Mouse (Mus musculus) heart, adult 2 months (tissue): ENCODE data around the gene Taar1. TPM values are rescaled to one million over a fixed set of nuclear protein-coding genes. Genes with fewer than 3 reads are reported as not detected.

Experiments used
- DNase-seq, 2 experiments: peaks; one replicate each; pipeline ENCODE4 v3.0.0; 2021
- H3K27ac ChIP-seq: fragments of 200-600 bp; 2 replicates; pipeline ENCODE4 v1.8.1; 2022
- H3K27me3 ChIP-seq: fragments of 200-500 bp; 2 replicates; pipeline ENCODE4 v1.6.1; 2012; ENCODE audit warnings: mild to moderate bottlenecking, low read length, inconsistent platforms, mixed read lengths; ENCODE audit not compliant: control insufficient read depth, insufficient read depth
- H3K36me3 ChIP-seq: fragments of 200-500 bp; 2 replicates; pipeline ENCODE4 v1.6.1; 2012; ENCODE audit warnings: low read length, inconsistent platforms; ENCODE audit not compliant: control insufficient read depth, insufficient read depth
- H3K4me1 ChIP-seq: fragments of 200-500 bp; 2 replicates; pipeline ENCODE4 v1.6.1; 2011; ENCODE audit warnings: low read length; ENCODE audit not compliant: control insufficient read depth, insufficient read depth
- H3K4me3 ChIP-seq: fragments of 200-600 bp; 2 replicates; pipeline ENCODE4 v1.8.1; 2022
- H3K79me2 ChIP-seq: fragments of 200-500 bp; replicated peaks from 2 replicates; pipeline ENCODE4 v1.6.1; 2012; ENCODE audit warnings: mild to moderate bottlenecking, inconsistent platforms, low read length, moderate library complexity, mixed read lengths; ENCODE audit not compliant: control insufficient read depth, insufficient read depth
- H3K9ac ChIP-seq: fragments of 200-500 bp; 2 replicates; pipeline ENCODE4 v1.6.1; 2012; ENCODE audit warnings: low read depth, mild to moderate bottlenecking, control low read depth, inconsistent platforms, low read length, mixed read lengths
- CTCF ChIP-seq: fragments of 200-600 bp; IDR thresholded peaks from 2 replicates; pipeline ENCODE4 v1.8.1; 2022; ENCODE audit warnings: antibody characterized with exemption, mild to moderate bottlenecking, moderate library complexity
- EP300 ChIP-seq: fragments of 200-500 bp; IDR thresholded peaks from 2 replicates; pipeline ENCODE4 v1.6.1; 2011; ENCODE audit warnings: low read depth, low read length, control low read depth; ENCODE audit not compliant: insufficient read depth
- POLR2A ChIP-seq: fragments of 200-500 bp; IDR thresholded peaks from 2 replicates; pipeline ENCODE4 v1.6.1; 2011; ENCODE audit warnings: mild to moderate bottlenecking, low read depth, low read length, control low read depth; ENCODE audit not compliant: insufficient read depth
- WGBS: fragments of 180-500 bp; shearing (Covaris S2); methylation state at CpG from one replicate; pipeline ENCODE4 v1.1.7; 2018; 5-methylcytosine and 5-hydroxymethylcytosine counted together
- intact Hi-C: fragments of 180-260 bp; cut with DNase I; formaldehyde crosslinking; loops from one replicate; pipeline ENCODE4 v1.15.1; 2025
- long read RNA-seq: library from polyadenylated mRNA; stranded (forward); transcript quantifications from one replicate; pipeline ENCODE4 v2.0.0, GENCODE M21; 2021
- polyA plus RNA-seq: library from polyadenylated mRNA; depleted of rRNA; stranded (reverse); fragments of >200 nt; gene quantifications from 2 replicates; pipeline ENCODE4 v1.2.3, GENCODE M21; 2012; rRNA removed
- total RNA-seq, 2 experiments: library from RNA; stranded (reverse); gene quantifications; 2 replicates each; pipeline ENCODE4 v1.2.3; 2021

Gene Taar1
- not detected for total RNA-seq
- polyA plus RNA-seq, result not detected in 2 replicates
- long read RNA-seq, result 0 reads

DNA sequence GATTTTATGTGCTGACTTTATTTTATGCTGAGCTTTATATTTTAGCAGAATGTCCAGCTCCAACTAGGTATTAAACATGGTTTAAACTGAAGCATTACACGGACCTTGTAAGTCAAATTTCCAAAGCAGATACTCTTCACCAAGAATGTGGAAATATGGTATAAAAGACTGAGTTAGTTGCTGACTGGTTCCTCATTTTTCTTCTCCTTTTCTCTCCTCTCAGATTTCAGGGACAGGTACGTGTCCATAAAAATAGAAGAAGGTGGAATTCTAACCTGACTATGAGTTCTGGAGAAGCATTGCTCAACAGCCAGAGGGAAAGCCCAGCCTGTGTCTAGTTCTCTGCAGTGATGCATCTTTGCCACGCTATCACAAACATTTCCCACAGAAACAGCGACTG, at the start of gene Taar1:
Gene Taar1 (plus strand): TSS at position 301 of the 400 bp plus-strand sequence.
- intact Hi-C loops, result no loop called here
- TF ChIP-seq CTCF, result no peak
- H3K36me3 ChIP-seq, result no peaks in the 10 kb centered on the region
- no peaks in the 10 kb centered on the region for H3K79me2 ChIP-seq
- no peak within 1 kb of the TSS for H3K9ac ChIP-seq
- H3K27me3 ChIP-seq, result no peaks in the 10 kb centered on the region
- H3K27ac ChIP-seq, result no peak within 1 kb of the TSS
- 83% methylated on average over 4 of the region's 4 CpGs for WGBS
- no peaks in the 10 kb centered on the region for H3K4me1 ChIP-seq
- no peak within 1 kb of the TSS for H3K4me3 ChIP-seq
- no peak for DNase-seq

DNA sequence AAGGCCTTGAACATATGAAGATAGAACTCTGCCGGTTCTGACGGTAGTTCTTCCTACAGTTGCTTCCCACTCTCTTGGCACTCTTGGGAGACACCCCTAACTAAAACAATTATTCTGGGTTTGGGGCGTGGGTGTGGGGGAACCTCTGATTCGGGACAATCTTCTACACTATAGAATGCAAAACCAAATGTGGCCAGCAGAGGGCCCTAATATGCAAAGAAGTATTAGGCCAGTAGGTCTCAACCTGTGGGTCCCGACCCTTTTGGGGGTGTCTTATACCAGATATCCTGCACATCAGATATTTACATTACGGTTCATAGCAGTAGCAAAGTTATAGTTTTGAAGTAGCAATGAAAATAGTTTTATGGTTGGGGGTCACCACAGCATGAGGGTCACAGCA, 39.5 kb upstream of the Taar1 start:
- DNase-seq, result no peak

DNA sequence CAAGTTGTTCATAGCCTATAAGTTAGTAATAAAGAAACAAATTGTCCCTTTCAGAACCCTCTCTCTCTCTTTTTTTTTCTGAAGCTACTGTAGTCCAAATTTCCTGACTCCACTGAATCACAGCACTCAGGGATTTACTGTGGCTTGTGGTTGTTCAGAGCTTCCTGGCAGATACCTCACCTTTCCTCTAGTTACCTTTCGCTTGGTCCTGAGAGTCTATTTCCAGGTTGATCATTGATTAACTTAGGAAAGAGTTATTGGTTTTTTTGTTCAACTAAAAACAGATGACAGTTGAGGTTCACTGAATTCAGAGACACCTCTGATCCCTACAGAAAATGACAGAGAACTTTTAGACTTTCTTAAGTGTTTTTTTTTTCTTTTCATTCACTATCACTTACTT, 35.2 kb upstream of the Taar1 start:
- no peak overlapping the region for H3K4me3 ChIP-seq
- H3K9ac ChIP-seq, result no peak overlapping the region
- no peaks in the 10 kb centered on the region for H3K36me3 ChIP-seq
- H3K27ac ChIP-seq, result no peak overlapping the region
- no peaks in the 10 kb centered on the region for H3K4me1 ChIP-seq
- no peaks in the 10 kb centered on the region for H3K79me2 ChIP-seq
- no peak for DNase-seq
- no peaks in the 10 kb centered on the region for H3K27me3 ChIP-seq
- TF ChIP-seq POLR2A (no peak), EP300 (no peak), CTCF (no peak)
- intact Hi-C loops, result no loop called here
- WGBS, result 86% methylated on average over 1 of the region's 1 CpGs

More for the DNA sequence above, 39.5 kb upstream of the Taar1 start:
- Histone ChIP-seq H3K9ac (no peak overlapping the region), H3K4me1 (no peaks in the 10 kb centered on the region), H3K27ac (no peak overlapping the region), H3K4me3 (no peak overlapping the region), H3K27me3 (no peaks in the 10 kb centered on the region), H3K36me3 (no peaks in the 10 kb centered on the region), H3K79me2 (no peaks in the 10 kb centered on the region)
- peak; percentile 51 for TF ChIP-seq CTCF
- no peak for TF ChIP-seq POLR2A
- intact Hi-C loops, result no loop called here
- WGBS, result 84% methylated on average over 6 of the region's 6 CpGs

DNA sequence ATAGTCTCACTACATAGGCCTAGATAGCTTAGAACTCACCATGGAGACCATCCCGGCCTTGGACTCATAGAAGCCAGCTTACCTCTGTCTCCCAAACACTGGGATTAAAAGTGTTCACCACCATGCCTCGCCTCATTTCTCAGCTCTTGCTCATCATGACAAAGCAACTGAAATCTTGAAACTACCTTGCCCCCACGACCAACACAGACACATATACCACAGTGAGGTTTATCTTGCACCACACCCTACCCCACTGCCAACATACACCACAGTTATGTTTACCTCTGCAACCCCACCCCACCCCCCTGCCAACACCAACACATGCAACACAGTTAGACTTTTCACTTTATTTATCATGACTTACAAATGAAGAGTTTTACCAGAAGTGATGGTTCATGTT, 34.1 kb upstream of the Taar1 start:
- H3K36me3 ChIP-seq, result no peaks in the 10 kb centered on the region
- H3K9ac ChIP-seq, result no peak overlapping the region
- no peaks in the 10 kb centered on the region for H3K4me1 ChIP-seq
- no peak overlapping the region for H3K27ac ChIP-seq
- DNase-seq, result no peak
- H3K4me3 ChIP-seq, result no peak overlapping the region
- 74% methylated on average over 3 of the region's 3 CpGs for WGBS
- TF ChIP-seq POLR2A (no peak), EP300 (no peak), CTCF (no peak)
- intact Hi-C loops, result no loop called here
- H3K79me2 ChIP-seq, result no peaks in the 10 kb centered on the region
- H3K27me3 ChIP-seq, result no peaks in the 10 kb centered on the region

DNA sequence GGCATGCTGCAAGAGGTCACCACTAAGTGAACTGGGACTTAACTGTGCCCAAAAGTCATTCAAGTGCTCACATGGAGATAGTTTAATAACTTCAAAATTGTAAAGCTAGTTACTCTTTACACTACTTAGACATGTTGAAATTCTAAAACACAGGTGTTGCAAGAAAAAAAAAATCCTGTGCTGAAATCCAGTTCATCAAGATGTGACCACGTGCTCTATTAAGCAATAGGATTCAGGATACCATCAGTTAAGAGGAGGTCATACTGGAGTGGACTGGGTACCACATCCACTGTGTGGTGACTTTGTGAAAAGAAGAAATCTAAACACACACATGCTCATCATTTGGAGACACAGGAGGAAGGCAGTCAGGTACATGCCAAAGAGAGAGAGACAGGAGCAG, 27.2 kb upstream of the Taar1 start:
- no peaks in the 10 kb centered on the region for H3K79me2 ChIP-seq
- no peaks in the 10 kb centered on the region for H3K27me3 ChIP-seq
- intact Hi-C loops, result no loop called here
- H3K27ac ChIP-seq, result no peak overlapping the region
- TF ChIP-seq CTCF, result no peak
- TF ChIP-seq EP300, result no peak
- no peak for TF ChIP-seq POLR2A
- no peak overlapping the region for H3K9ac ChIP-seq
- WGBS, result 91% methylated on average over 1 of the region's 1 CpGs
- peaks cover 2% of the 10 kb centered on the region; the same call in 1 of the 2 replicates for H3K4me1 ChIP-seq
- no peak overlapping the region for H3K4me3 ChIP-seq
- DNase-seq, result no peak
- H3K36me3 ChIP-seq, result no peaks in the 10 kb centered on the region

DNA sequence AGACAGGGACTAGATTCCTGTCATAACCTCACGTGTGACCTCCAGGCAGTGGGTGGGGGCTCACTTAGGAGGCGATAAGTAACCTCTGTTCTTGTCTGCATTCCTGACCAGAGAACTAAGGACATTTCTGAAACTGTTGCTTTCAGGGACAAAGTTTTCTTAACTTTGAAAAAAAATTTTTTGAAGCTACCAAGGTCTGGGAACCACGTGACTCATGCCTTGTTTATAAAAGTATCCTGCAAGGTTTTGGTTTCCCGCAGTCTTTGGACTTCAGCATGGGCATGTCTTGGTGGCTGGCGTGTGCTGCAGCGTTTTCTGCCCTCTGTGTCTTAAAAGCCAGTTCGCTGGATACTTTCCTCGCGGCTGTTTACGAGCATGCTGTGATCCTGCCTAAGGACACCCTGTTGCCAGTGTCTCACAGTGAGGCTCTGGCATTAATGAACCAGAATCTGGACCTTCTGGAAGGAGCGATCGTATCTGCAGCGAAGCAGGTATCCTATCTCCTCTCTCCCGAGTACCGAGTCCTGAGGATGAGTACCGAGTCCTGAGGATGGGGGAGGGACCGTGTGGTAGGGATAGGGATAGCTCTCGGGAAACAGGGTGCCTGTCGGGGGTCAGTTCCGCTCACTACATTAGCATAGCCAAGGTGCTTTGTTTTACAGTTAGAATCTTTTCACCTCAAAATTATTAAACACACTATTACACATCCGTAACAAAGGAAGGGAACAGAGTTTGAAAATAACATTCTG, 25.4 kb upstream of the Taar1 start, which contains the start of gene Vnn1:
Gene Vnn1 (plus strand): TSS at position 88 of the 749 bp plus-strand sequence.
- peak in 1 of 2 experiments; percentile 4 for DNase-seq
- no peak for TF ChIP-seq CTCF
- no peak for TF ChIP-seq EP300
- no peak for TF ChIP-seq POLR2A

More for the DNA sequence above, 25.4 kb upstream of the Taar1 start, which contains the start of gene Vnn1:
- Histone ChIP-seq H3K36me3 (no peaks in the 10 kb centered on the region), H3K27ac (no peak within 1 kb of the TSS), H3K9ac (no peak within 1 kb of the TSS), H3K27me3 (no peaks in the 10 kb centered on the region), H3K4me3 (peak within 1 kb of the TSS; percentile 29), H3K4me1 (peaks cover 2% of the 10 kb centered on the region; the same call in 1 of the 2 replicates), H3K79me2 (no peaks in the 10 kb centered on the region)
- 18% methylated on average over 21 of the region's 21 CpGs for WGBS
- intact Hi-C loops, result no loop called here
